Mouse (Mus musculus) ZHBTc4 (cell line): Measurements from ENCODE around the gene Cemip.
A peak's percentile ranks its signal among the peaks of the same experiment; 100 is the strongest.

ENCODE experiments used
- DNase-seq: peaks from one replicate; pipeline ENCODE4 v3.0.0-alpha.2; 2011; ENCODE audit warnings: low read depth, low spot score

Cemip gene

GRCm38 (mm10) chr7:83966047-83966818 is 120.1 kb downstream of the Cemip start:
- DNase-seq, result peak; percentile 32

- DNase-seq, result no peak
Observed at GRCm38 (mm10) chr7:83965181-83965580, 121.1 kb downstream of the Cemip start.

GRCm38 (mm10) chr7:83952511-83952910 is 133.8 kb downstream of the Cemip start:
- no peak for DNase-seq

GRCm38 (mm10) chr7:83951327-83951726 is 135.0 kb downstream of the Cemip start:
- DNase-seq, result no peak

GRCm38 (mm10) chr7:83949662-83950061 is 136.6 kb downstream of the Cemip start:
- no peak for DNase-seq

GRCm38 (mm10) chr7:83948743-83949142 is 137.6 kb downstream of the Cemip start:
- DNase-seq, result no peak

- DNase-seq, result no peak
Observed at GRCm38 (mm10) chr7:83941701-83942101, 144.6 kb downstream of the Cemip start.

GRCm38 (mm10) chr7:83940136-83940535 is 146.2 kb downstream of the Cemip start:
- DNase-seq, result no peak

GRCm38 (mm10) chr7:83939017-83939721 is 147.1 kb downstream of the Cemip start:
- no peak for DNase-seq

- DNase-seq, result no peak
Observed at GRCm38 (mm10) chr7:83921637-83922036, 164.7 kb downstream of the Cemip start.

- DNase-seq, result no peak
Observed at GRCm38 (mm10) chr7:83920241-83920640, 166.1 kb downstream of the Cemip start.

GRCm38 (mm10) chr7:83914566-83914965 is 171.7 kb downstream of the Cemip start:
- peak; percentile 84 for DNase-seq

- DNase-seq, result no peak
Observed at GRCm38 (mm10) chr7:83913995-83914394, 172.3 kb downstream of the Cemip start.

GRCm38 (mm10) chr7:83913405-83913932 is 172.8 kb downstream of the Cemip start:
- no peak for DNase-seq

GRCm38 (mm10) chr7:83911909-83912308 is 174.4 kb downstream of the Cemip start:
- no peak for DNase-seq

GRCm38 (mm10) chr7:83904831-83905230 is 181.5 kb downstream of the Cemip start:
- DNase-seq, result no peak

- DNase-seq, result peak; percentile 95
Observed at GRCm38 (mm10) chr7:83902296-83903145, 183.8 kb downstream of the Cemip start.

GRCm38 (mm10) chr7:83901425-83901824 is 184.9 kb downstream of the Cemip start:
- DNase-seq, result no peak

GRCm38 (mm10) chr7:83900519-83900918 is 185.8 kb downstream of the Cemip start:
- no peak for DNase-seq

GRCm38 (mm10) chr7:83898267-83898666 is 188.0 kb downstream of the Cemip start:
- no peak for DNase-seq

GRCm38 (mm10) chr7:83896077-83896740 is 190.1 kb downstream of the Cemip start:
- no peak for DNase-seq
